Mouse (Mus musculus) G1E (cell line): ENCODE data around the gene Myadm. TPM values are rescaled to one million over a fixed set of nuclear protein-coding genes. Genes with fewer than 3 reads are reported as not detected.

Experiments
- ATAC-seq: 2 replicates; pipeline ENCODE4 v1.8.0; 2016; ENCODE audit warnings: mild to moderate bottlenecking; ENCODE audit not compliant: insufficient number of reproducible peaks, poor library complexity, low FRiP score, severe bottlenecking; ENCODE audit errors: extremely low read depth
- DNase-seq: peaks from one replicate; pipeline ENCODE4 v3.0.0; 2012; ENCODE audit warnings: low spot score
- H3K27me3 ChIP-seq: 2 replicates; pipeline ENCODE4 v1.6.1; 2012; ENCODE audit warnings: mild to moderate bottlenecking, low read length, inconsistent platforms; ENCODE audit not compliant: insufficient read depth
- H3K36me3 ChIP-seq: replicated peaks from 2 replicates; pipeline ENCODE3; 2012; ENCODE audit warnings: mild to moderate bottlenecking, inconsistent platforms
- H3K4me1 ChIP-seq: 2 replicates; pipeline ENCODE4 v1.6.1; 2012; ENCODE audit warnings: low read depth, low read length, inconsistent platforms, mixed read lengths; ENCODE audit not compliant: insufficient read depth
- H3K4me3 ChIP-seq: 2 replicates; pipeline ENCODE4 v1.5.1; 2012; ENCODE audit warnings: low read depth, mild to moderate bottlenecking, inconsistent platforms, low read length, moderate library complexity, mixed read lengths
- H3K9me3 ChIP-seq: replicated peaks from 2 replicates; pipeline ENCODE4 v1.6.1; 2012; ENCODE audit warnings: inconsistent platforms
- CTCF ChIP-seq: IDR thresholded peaks from 2 replicates; pipeline ENCODE4 v1.5.1; 2012; ENCODE audit warnings: low read depth, low read length, inconsistent platforms, mixed read lengths
- GATA1 ChIP-seq: IDR thresholded peaks from 2 replicates; pipeline ENCODE4 v1.6.1; 2012; ENCODE audit warnings: borderline replicate concordance, low read length, inconsistent platforms, mixed read lengths
- GATA2 ChIP-seq: IDR thresholded peaks from 2 replicates; pipeline ENCODE4 v1.6.1; 2012; ENCODE audit warnings: low read depth, low read length, inconsistent platforms, borderline replicate concordance
- POLR2AphosphoS5 ChIP-seq: IDR thresholded peaks from 2 replicates; pipeline ENCODE4 v1.6.1; 2012; ENCODE audit warnings: low read depth, low read length, inconsistent platforms; ENCODE audit not compliant: insufficient replicate concordance
- TAL1 ChIP-seq: conservative IDR thresholded peaks from 2 replicates; pipeline ENCODE4 v1.6.1; 2012; ENCODE audit warnings: low read depth, low read length, inconsistent platforms, mixed read lengths
- polyA plus RNA-seq: library from polyadenylated mRNA; stranded (reverse); fragments of >175 nt; gene quantifications from 2 replicates; pipeline ENCODE4 v1.2.3, GENCODE M21; 2012
- total RNA-seq, 2 experiments: library from RNA; stranded (forward) in 1 of 2; stranded (reverse) in 1 of 2; fragments of 200-1000 nt in 1 of 2; fragments of >200 nt in 1 of 2; fragmentation: Nextera tagmentation in 1 of 2; gene quantifications; 2 replicates each; pipeline ENCODE4 v1.2.3; 2014 to 2017

The Myadm gene
- total and polyA plus RNA-seq, 3 experiments = 0.05 TPM; not detected in 2

DNA sequence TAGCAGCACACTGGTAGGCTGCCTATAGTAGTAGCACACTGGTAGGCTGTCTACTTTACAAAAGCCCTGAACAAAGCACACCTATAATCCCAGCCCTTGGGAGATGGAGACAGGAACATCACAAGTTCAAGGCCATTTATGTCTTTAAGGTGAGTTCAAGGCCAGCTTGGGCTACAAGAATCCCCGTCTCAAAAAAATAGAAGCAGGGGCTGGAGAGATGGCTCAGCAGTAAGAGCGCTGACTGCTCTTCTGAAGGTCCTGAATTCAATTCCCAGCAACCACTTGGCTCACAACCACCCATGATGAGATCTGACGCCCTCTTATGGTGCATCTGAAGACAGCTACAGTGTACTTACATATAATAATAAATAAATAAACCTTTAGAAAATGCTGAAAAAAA, 56.4 kb downstream of the Myadm start:
- ATAC-seq = no peak
- H3K4me3 ChIP-seq = no peak overlapping the region
- DNase-seq = no peak

DNA sequence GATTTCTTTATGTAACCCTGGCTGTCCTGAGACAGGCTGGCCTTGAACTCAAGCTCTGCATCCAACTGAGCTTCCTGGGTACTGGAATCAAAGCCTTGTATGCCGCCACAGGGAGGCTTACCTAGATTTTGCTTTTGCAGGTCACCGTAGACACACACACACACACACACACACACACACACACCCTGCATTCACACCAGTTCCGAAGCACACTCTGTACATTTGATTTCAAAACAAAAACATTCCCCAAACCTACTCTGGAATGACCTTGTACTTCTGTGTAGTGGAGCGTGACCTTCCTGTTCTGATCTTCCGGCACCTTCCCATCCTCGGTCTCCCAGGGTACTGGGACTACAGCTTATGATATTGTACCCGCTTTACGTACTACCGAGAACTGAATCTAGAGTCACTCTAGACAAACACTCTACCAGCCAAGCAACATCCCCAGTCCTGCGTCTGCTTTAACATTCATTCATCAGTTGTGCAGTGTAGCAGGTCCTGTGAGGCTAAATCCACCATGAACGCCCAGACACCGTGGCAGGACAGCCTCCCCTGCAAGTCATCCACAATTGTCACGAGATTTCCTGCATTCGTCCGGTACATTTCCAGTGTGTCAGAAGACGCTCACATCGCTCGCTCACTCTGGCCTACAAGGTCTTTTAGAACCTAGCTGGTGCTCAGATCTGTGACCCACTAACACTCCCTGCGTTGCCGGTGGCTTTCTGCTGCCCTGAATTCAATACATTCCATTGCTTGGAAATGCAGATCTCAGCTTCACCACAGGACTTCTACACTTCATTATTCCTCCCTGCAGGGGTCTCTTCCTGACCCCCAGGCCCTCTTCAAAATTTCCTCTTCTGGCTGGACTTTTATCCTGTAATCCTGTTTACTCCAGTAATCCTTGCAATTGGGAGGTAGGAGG, 58.7 kb downstream of the Myadm start:
- no peaks in the 10 kb centered on the region for H3K27me3 ChIP-seq
- H3K36me3 ChIP-seq = no peaks in the 10 kb centered on the region

More for the DNA sequence above, 56.4 kb downstream of the Myadm start:
- no peaks in the 10 kb centered on the region for H3K27me3 ChIP-seq
- no peaks in the 10 kb centered on the region for H3K4me1 ChIP-seq
- H3K36me3 ChIP-seq = no peaks in the 10 kb centered on the region
- TF ChIP-seq CTCF (no peak), TAL1 (no peak), GATA2 (no peak), POLR2AphosphoS5 (no peak), GATA1 (no peak)
- H3K9me3 ChIP-seq = no peaks in the 10 kb centered on the region

DNA sequence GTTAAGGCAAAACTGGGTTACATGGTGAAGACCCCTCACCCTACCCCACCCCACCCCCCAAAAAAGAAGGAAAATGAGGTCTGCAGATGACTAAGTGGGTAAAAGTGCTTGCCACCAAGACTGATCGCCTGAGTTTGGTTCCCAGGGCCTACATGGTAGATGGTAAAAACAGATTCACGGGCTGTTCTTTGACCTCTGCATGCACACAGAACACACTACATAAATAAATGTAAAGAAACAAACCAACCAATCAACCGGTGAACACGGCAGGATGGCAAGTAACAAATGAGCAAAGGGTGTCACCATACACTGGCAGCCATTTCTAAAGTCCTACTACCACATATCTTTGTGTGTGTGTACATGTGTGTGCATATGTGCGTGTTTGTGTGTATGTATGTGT, 59.4 kb downstream of the Myadm start:
- TF ChIP-seq GATA1 (no peak), GATA2 (no peak), TAL1 (no peak), POLR2AphosphoS5 (no peak), CTCF (no peak)
- DNase-seq = no peak
- peaks cover 7% of the 10 kb centered on the region for H3K9me3 ChIP-seq
- no peak overlapping the region for H3K4me3 ChIP-seq
- no peaks in the 10 kb centered on the region for H3K4me1 ChIP-seq
- ATAC-seq = no peak
- no peaks in the 10 kb centered on the region for H3K27me3 ChIP-seq
- H3K36me3 ChIP-seq = no peaks in the 10 kb centered on the region

More for the DNA sequence above, 58.7 kb downstream of the Myadm start:
- TF ChIP-seq TAL1 (no peak), GATA2 (no peak), GATA1 (no peak), POLR2AphosphoS5 (no peak), CTCF (no peak)
- DNase-seq (no peak), ATAC-seq (no peak)
- H3K4me1 ChIP-seq = no peaks in the 10 kb centered on the region
- H3K4me3 ChIP-seq = no peak overlapping the region
- H3K9me3 ChIP-seq = peaks cover 7% of the 10 kb centered on the region

DNA sequence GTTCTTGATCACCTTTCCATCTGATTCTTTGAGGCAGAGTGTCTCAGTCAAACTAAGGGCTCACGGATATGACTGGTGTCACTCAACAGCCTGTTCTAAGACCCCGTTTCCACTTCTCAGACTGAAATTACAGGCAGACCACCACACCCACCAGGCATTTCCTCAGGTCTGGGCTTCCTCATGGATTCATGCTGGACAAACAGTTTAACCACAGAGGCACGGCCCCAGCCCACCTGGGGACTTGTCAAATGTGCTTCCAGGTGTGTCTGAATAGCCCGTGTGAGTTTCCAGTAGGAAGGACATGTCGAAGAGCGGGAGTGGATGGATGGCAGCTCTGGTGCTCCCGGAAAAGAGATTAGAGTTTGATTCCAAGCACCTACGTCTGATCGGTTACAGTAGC, 60.9 kb downstream of the Myadm start:
- no peaks in the 10 kb centered on the region for H3K27me3 ChIP-seq
- TF ChIP-seq GATA1 = no peak
- no peak for TF ChIP-seq GATA2
- TF ChIP-seq CTCF = no peak
- no peak for TF ChIP-seq POLR2AphosphoS5
- TF ChIP-seq TAL1 = no peak
- DNase-seq (no peak), ATAC-seq (no peak)
- H3K36me3 ChIP-seq = no peaks in the 10 kb centered on the region
- no peaks in the 10 kb centered on the region for H3K4me1 ChIP-seq
- H3K9me3 ChIP-seq = peaks cover 7% of the 10 kb centered on the region
- H3K4me3 ChIP-seq = no peak overlapping the region

Other genes starting within 250 kb of the Myadm start
- not detected in 2 replicates for gene AU018091, start 119.9 kb upstream of the Myadm start, total RNA-seq (2014; fragmentation: Nextera tagmentation)
- gene AU018091, start 119.9 kb upstream of the Myadm start, total RNA-seq (2017) = 0.05 TPM in 1 of 2 replicates, not detected in the other
- not detected in 2 replicates for gene AU018091, start 119.9 kb upstream of the Myadm start, polyA plus RNA-seq
- gene Nlrp12, start 39.3 kb upstream of the Myadm start, total RNA-seq (2014; fragmentation: Nextera tagmentation) = not detected in 2 replicates
- 0.05 and 0.06 TPM in 2 replicates for gene Nlrp12, start 39.3 kb upstream of the Myadm start, total RNA-seq (2017)
- not detected in 2 replicates for gene Nlrp12, start 39.3 kb upstream of the Myadm start, polyA plus RNA-seq
- gene Prkcg, start 99 bp downstream of the Myadm start, total RNA-seq (2014; fragmentation: Nextera tagmentation) = not detected in 2 replicates
- gene Prkcg, start 99 bp downstream of the Myadm start, total RNA-seq (2017) = 0.33 TPM in 1 of 2 replicates, not detected in the other
- gene Prkcg, start 99 bp downstream of the Myadm start, polyA plus RNA-seq = not detected in 2 replicates
- not detected in 2 replicates for gene Cacng7, start 43.9 kb downstream of the Myadm start, total RNA-seq (2014; fragmentation: Nextera tagmentation)
- 0.22 TPM in 1 of 2 replicates, not detected in the other for gene Cacng7, start 43.9 kb downstream of the Myadm start, total RNA-seq (2017)
- gene Cacng7, start 43.9 kb downstream of the Myadm start, polyA plus RNA-seq = not detected in 2 replicates
- not detected in 2 replicates for gene Cacng8, start 101.6 kb downstream of the Myadm start, total RNA-seq (2014; fragmentation: Nextera tagmentation)
- not detected in 2 replicates for gene Cacng8, start 101.6 kb downstream of the Myadm start, total RNA-seq (2017)
- not detected in 2 replicates for gene Cacng8, start 101.6 kb downstream of the Myadm start, polyA plus RNA-seq
- gene Cacng6, start 135.1 kb downstream of the Myadm start, total RNA-seq (2014; fragmentation: Nextera tagmentation) = not detected in 2 replicates
- gene Cacng6, start 135.1 kb downstream of the Myadm start, total RNA-seq (2017) = 0.11 TPM in 1 of 2 replicates, not detected in the other
- not detected in 2 replicates for gene Cacng6, start 135.1 kb downstream of the Myadm start, polyA plus RNA-seq
- not detected in 2 replicates for gene Tarm1, start 213.5 kb downstream of the Myadm start, total RNA-seq (2014; fragmentation: Nextera tagmentation)
- gene Tarm1, start 213.5 kb downstream of the Myadm start, total RNA-seq (2017) = 1.3 TPM in 2 replicates
- gene Tarm1, start 213.5 kb downstream of the Myadm start, polyA plus RNA-seq = not detected in 2 replicates